Mouse (Mus musculus): ENCODE measurements around the gene Fbl.
"Not testable (repeated sequence)": the region's sequence is repeated elsewhere in the genome, so short reads cannot be mapped to it uniquely, and the experiment has no call there.

Fbl gene

DNA sequence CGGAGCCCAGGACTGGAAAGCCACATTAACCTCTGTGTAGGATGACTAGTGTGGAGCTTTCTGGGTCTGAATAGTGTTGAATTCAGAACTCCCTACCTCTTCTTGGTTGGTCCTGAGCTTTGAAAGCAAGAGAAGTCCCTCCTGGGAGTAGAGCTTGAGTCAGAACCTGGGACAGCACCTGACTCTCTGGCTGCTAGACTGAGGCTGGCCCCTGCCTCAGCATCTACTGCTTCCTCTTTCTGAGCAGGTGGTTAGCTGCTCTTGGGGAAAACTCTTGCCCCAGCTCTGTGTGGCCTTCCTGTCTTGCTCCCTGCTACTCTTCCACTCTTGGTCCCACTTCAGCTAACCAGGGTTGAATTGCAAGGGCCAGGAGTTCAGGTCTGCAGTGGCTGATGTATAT, 22.4 kb downstream of the Fbl start:
- no peak for DNase-seq (ENCODE audit: low spot score)

DNA sequence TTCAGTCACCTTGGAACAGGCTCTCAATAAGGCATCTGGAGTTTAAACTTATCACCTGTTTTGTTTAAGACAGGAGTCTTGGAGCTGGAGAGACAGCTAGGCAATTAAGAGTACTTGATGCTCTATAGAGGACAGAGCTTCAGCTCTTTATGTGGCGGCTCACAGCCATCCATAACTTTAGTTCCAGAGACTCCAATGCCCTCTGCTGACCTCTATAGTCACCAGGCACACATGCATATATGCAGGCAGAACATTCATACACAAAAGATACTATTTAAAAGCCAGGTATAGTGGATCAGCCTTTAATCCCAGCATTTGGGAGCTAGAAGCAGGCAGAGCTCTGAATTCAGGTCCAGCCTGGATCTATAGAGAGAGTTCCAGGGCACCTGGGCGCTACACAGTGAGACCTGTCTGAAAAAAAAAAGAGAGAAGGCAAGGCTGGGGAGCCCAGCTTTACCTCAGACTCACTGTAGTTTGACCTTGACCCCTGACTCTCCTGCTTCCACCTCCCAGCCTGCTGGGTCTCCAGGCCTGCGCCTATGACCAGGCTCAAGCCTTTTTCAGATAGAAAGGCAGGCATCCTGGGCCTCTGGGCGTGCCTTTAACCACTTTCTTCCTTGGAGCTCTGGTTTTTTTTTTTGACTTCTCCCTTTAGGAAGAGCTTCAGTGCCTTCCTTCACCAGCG, 26.0 kb downstream of the Fbl start:
- DNase-seq (ENCODE audit: low spot score) = no peak

DNA sequence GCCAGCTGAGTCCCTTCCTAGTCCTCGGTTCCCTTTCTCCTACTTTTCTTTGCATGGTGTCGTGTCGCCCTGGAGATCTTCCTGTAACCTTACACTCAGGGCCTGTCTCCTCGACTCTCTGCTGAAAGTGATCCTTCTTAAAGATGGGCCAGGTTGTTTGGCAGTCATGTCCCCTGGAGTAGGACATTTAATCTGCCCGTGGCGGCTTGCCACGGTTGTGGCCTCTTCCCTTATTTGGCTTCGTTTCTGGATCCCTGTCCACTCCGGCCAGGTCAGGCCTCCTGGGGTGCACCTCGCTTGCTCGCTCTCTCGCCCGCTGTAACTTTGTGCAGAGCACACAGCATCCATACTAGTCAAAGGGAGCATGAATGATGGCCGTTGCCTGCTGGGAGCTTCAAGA, 27.0 kb downstream of the Fbl start:
- peak; percentile 7 for DNase-seq (ENCODE audit: low spot score)

DNA sequence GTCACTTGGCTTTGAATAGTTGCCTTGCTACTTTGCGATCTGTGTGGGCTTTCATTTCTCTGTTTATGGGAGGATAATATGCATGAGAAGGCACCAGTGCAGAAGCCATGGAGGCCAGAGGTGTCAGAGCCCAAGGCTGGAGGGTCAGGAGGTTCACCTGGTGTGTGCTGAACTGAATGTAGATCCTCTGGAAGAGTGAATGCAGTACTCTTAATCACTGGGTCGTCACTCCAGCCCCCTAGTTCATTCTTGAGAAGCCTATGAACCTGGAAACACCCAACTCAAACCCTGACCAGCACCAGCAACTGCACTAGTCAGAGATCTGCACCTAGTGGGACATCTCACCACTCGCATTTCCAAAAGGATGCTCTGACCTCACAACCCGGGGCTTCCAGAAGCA, 29.5 kb downstream of the Fbl start:
- no peak for DNase-seq (ENCODE audit: low spot score)

DNA sequence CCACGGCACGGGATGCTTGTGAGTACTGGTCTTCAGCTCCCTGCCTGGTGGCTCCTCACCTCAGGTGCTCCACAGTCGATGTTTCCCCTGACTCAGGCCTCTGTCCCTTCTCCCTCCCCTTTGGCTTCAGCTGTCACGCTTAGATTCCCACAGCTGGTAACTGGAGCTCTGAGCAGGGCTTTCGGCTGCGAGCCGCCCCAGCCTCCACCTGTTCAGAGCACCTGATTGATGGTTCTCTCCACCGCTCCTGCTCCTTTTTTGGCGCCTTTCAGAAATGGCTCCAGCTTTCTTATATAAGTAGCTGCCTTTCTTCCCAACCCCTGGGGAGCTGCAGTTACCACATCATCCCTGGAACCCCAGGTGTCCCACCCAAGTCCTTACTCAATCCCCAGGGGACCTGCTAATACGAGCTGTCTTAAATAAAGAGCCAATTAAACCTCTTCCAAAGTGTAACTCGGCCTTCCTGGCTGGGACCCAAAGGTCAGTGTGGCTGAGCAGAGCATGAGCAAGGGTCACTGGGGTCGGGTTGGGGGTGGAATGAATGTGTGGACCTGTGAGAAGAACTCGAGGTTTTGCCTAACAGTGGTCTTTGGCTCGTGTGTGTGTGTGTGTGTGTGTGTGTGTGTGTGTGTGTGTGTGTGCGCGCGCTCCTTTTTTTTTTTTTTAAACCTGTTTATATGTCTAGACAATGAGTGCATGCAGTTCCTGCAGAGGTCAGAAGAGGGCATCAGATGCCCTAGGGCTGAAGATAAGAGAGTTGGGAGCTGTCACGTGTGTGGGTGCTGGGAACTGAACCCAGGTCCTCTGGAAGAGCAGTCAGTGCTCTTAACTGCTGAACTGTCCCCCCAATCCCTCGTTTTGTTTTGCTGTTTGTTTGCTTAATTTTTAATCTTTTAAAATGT, 33.9 kb downstream of the Fbl start:
- DNase-seq (ENCODE audit: low spot score) = peak; percentile 22

DNA sequence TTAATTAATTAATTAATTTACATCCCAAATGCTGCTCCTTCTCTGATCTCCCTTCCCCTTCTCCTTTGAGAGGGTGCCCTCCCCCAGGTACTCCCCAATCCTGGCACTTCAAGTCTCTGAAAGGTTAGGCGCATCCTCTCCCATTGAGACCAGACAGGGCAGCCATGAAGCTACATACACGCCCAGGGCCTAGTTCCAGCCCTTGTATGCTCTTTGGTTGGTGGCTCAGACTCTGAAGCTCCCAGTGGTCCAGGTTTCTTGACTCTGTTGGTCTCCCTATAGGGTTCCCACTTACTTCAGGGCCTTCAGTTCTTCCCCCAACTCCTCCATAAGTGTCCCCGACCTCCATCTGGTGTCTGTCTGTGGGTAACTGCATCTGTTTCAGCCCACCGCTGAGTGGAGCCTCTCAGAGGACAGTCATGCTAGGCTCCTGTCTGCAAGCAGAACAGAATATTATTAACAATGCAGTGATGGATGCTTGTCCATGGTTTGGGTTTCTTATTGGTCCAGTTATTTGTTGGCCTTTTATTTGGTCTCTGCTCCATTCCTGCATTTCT, 36.6 kb downstream of the Fbl start:
- DNase-seq (ENCODE audit: low spot score) = no peak

DNA sequence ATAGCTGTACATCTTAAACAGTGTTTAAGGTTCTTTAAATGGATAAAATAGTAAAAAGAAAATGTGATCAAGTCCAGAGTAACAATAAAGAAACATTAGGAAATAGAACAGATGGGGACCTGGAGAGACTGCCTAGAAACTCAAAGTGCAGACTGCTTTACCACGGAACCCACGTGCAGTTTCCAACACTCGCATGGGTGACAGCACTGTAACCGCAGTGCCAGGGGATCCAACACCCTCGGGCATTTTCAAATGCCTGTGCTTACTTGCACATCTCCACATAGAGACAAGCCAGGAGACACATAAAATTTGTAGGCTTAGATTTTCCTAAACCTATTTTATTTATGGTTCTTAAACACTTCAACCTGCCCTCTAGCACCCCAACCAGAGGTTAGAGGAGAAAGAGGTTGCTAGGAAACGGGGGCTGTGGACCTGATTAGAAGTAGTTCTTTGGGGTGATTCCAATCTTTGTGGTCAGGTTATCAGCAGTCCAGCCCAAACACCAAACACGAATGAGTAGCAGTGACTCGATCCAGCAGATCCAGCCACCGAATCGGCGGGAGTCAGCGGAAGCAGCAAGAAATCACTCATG, 39.0 kb downstream of the Fbl start:
- DNase-seq (ENCODE audit: low spot score) = no peak

DNA sequence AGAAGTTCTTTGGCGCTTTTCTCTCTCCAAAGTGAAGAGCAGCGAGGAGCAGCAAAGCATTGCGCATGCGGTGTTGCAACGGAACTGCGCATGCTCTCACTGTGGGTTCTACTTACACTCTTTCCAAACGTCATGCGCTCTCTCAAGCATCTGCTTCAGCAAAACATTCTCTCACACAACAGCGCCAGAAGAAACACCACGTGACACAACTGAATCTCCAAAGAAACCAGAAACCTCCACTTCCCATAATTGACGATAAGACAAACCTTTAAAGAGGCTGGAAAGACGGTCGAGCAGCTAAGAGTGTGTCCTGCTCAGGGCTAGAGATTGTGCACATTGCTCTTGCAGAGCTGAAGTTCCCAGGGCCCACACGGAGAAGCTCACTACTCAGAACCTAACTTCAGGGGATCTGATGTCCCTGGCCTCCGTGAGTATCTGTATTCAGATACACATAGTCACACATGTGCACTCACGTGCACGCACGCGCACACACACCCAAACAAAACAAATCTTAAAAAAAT, 39.5 kb downstream of the Fbl start:
- DNase-seq (ENCODE audit: low spot score) = peak; percentile 78

DNA sequence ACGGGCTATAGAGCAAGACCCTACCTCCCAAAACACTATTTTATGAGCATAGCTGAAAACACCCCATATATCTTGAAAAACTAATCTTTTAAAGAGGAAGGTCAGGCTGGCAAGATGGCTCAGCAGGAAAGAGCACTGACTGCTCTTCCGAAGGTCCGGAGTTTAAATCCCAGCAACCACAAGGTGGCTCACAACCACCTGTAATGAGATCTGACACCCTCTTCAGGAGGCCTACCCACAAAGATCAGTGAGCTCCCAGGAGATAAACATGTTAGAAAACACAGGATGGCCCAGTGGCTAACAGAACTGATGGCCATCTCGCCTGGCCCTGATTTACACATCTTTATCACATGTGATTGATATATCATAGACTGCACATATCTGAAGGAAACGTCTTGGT, 41.2 kb downstream of the Fbl start:
- DNase-seq (ENCODE audit: low spot score) = no peak

DNA sequence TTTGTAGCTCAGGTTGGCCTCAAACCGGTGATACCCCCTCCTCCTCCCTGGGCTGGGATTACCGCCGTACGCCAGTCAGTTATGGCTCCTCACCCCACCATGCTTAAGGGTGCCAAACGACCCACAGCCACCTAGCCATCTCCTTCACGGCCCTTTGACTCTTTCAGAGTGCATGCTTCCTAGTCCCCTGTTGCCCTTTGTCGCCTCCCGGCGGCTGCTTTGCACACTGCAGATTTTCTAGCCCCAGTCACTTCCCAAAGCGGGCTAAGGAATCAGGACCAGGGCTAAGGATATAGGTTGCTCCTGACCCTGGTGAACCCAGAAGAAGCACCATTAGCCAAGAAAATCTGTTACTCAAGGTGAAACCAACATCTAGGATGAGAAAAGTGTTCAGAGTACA, 44.6 kb downstream of the Fbl start:
- DNase-seq (ENCODE audit: low spot score) = peak; percentile 53

DNA sequence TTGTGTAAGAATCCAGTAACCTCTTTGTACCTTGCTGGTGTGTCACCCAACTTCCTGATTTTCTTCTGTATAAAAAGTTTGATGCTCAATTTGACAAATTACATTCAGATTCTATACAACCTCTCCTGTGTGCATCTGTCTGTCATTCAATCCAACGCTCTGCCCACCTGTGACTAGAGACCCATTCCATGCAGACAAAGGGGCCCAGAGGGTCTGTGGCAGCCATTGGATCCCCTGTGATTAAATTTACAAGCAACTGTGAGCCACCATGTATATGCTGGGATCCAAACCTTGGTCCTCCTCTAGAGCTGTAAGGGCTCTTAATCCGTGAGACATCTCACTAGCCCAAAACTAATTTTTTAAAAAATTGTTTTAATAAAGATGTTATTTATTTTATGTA, 46.4 kb downstream of the Fbl start:
- not testable (repeated sequence) for DNase-seq (ENCODE audit: low spot score)

DNA sequence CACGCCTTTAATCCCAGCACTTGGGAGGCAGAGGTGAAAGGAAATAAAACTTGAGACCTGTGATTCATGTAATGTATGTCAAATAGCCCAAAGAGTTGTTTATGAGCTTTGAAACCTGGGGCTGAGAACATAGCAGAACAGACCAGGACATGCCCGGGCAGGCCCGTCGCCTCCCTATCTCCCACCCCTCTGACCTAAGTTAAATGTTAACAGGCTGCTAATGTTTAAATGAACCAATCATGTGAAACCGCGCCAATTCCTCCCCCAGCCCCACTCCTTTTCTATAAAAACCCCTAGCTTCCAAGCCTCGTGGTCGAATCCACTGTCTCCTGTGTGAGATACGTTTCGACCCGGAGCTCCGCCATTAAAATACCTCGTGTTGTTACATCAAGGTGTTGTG, 48.3 kb downstream of the Fbl start:
- not testable (repeated sequence) for DNase-seq (ENCODE audit: low spot score)

DNA sequence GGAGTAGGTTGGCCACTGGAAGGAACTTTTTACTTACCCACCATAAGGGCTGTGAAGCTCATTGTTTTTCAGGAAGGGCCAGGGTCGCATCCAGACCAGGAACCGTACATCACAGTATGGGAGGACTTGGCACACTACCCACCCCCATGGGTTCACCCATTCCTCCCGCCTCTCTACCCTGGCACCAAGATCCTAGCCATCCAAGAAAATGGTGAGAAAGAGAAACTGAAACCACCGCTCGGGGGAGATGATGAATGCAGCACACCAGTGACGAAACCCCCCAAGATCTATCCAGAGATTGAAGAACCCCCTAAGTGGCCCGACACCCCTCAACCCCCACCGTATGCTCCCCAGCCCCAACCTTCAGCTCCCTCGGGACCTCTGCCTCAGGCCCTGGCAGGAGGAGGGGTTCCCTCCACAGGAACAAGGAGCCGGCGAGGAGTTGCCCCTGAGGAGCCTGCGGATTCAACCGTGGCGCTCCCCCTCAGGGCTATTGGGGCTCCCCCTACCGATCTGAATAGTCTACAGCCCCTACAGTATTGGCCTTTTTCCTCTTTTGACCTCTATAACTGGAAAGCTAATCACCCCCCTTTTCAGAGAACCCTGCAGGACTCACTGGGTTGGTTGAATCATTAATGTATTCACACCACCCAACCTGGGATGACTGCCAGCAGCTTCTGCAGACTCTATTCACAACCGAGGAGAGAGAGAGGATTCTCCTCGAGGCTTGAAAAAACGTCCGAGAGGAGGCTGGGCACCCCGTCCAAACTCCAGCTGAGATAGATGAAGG, 49.6 kb downstream of the Fbl start:
- not testable (repeated sequence) for DNase-seq (ENCODE audit: low spot score)

DNA sequence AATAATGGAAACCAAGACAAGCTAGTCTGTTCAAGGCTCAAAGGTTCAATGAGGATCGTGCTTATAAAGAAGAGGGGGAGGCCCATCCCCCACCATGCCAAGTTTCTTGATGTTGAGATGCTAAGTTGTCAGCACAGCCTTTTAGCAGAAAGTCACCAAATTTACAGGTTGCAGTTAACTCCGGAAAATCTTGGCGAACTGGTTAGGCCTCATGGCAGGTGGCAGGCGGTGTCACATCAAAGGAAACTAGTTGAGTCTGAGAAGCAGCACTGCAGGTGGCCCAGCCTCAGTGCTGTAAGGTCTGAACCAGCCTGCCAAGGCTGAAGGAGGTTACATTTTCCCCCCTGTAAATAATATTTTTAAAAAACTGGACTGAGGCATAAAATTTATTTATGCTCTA, 57.3 kb downstream of the Fbl start:
- not testable (repeated sequence) for DNase-seq (ENCODE audit: low spot score)

DNA sequence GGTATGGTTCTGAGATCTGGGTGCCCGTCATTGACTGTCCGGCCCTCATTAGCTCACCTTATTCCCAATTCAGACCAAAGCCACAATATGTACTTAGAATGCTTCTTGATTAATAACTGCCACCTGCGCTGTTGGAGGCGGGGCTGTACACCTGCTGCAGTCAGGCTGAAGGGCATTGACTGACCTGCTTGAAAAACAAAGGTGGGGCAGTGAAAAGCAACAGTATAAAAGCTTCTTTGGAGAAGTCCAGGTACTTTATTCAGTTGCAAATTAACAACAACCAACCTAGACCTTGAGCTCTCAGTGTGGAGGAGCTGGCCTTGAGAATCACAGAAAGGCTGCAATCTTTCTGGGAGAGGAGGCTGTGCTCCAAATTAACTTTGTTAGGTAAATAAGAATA, 57.9 kb downstream of the Fbl start:
- DNase-seq (ENCODE audit: low spot score) = not testable (repeated sequence)
